Mouse (Mus musculus): ENCODE measurements around the gene Traf3ip3.

Gene Traf3ip3

DNA sequence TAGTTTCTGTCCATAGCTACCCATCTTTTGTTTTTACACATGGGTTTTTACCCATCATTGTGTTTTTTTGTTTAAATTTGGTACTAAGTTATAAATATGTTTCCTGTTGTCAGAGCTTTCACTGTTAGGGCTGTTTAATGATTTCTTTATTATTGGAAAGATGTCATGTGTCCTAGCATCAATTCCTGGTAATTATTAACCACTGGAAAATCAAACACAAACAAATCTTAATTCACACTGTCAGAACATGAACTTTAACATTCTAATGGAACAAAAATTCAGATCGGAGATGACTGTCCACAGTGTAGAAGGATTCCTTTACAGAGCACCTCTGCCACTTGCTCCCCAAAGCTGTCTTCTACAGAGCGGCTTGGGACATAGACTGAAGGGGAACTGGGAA is 3.9 kb upstream of the Traf3ip3 start:
- DNase-seq (ENCODE audit: low spot score), result no peak

DNA sequence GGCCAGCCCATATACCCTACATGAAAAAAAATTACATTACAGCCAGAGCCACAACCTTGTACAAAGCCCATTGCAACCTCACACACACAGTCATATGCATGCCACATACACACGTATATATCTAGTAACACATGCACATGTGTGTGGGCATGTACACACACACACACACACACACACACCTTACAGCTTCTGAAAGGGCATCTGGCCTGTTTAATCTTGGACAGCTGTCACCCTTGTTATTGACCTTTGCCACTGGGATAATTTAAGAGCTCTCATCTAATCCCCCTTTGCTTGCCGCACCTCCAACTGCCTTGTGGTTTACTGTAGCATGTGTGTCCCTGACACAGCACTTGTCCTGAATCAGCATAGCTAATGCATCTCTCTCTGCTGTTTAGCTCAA is 2.3 kb upstream of the Traf3ip3 start:
- DNase-seq (ENCODE audit: low spot score), result no peak

DNA sequence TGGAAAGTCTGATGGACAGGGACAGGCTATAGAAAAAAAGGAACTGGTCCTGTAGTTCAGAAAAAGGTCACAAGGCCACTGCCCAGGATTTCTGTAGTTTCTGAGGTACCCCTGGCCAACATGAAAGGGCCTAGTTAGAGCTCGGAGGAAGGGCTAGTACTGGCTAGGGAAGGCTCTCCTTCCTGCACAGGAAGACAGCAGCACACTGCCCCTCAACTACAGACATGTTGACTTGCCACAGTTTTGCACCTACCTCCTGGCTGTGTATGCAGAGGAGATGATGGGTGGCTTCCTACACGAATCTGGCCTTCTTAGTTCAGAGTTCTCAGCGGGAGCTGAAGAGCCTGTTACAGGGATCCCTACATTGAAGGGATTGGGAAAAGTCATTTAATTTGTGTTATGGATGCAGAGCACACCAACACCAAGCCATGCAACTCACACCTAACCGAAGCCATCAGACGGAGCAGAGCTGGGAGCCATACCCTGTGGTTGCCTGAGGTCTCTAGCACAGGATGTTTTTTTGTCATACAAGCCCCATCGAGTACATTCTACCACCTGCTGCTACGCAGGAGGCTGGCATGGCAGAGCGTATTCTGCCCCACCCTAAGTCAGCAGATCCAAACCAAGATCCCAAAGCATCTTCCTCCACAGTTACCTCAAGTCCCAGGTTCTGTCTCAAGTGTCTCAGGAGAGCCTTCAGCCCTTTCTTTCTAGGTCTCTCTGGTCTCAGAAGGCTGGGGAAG is 692 bp downstream of the Traf3ip3 start:
- no peak for DNase-seq (ENCODE audit: low spot score)

DNA sequence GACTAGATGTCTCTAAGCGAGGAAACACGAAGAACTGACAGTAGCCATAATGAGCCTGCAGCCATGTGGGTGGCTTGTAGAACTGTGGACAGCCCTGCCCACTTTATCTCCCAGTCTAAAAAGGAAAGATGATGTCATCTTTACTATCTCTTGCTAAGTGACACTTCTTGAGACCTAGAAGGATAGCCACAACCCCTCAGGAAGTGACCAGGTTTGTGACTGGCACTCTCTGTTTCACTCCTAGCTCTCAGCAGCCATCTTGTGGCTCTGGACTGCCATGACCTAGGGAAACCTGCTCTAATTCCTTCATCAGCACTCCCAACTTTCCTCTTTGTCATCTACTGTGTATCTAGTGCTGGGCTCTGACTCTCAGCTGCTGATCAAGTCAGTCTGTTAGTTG is 3.2 kb downstream of the Traf3ip3 start:
- no peak for DNase-seq (ENCODE audit: low spot score)

DNA sequence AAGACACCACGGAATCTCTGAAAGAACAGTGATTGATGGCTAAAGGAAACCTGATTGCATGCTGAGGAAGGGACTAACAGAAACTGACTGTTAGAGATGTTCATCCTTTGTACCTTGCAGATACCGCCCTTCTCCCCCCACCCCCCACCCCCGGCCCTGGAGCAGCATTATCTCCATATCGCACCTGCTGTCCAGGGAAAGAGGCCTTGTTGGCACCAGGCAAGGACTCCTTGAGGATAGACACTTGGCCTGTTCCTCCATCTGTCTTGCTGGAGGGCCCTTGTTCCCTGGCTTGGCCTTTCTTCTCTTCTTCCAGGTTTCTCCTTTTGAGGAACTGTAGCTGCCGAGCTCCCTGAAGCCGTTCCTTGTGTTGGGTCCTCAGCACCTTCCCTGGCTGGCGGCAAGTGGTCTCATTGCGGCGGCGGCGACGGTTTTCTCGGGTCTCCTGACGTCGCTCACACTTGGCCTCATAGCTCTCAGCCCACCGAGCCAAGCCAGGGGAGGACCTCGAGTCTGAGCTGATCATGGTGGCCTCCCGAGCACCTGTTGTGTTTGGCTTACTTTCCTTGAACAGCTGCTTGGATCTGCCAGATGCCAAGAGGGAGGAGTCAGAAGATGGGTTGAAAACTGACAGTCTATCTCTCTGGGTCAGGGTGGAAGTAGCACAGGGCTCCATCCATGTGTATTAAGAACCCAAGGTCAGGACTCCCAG is 3.9 kb downstream of the Traf3ip3 start:
- DNase-seq (ENCODE audit: low spot score), result no peak

DNA sequence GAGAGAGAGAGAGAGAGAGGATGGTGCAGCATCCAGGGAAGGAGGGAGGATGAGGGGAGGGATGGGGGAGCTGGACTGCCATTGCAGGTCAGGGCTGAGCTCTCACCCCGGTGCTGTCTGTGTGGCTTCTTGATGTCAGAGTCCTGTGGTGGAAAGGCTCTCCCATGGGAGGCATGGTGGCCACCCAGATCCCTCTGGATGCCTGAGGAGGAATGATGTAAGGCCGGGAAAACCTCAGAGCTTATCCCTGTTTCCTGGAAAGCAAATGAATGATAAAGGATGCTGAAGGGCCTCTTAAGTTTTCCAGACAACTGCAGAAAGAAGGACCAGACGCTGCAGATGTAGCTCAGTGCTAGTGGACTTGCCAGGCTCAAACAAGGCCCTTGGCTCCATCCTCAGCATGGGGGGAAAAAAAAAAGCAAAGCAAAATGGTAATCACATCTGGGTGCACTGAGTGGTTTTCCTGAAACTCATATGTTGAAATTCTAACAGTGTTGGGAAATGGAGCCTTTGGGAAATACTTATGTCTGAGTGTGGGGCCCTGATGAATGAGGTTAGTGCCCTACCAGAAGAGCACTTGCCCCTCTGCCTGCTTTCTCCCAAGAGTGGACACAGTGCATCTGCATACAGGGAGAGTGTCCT is 6.2 kb downstream of the Traf3ip3 start:
- no peak for DNase-seq (ENCODE audit: low spot score)

DNA sequence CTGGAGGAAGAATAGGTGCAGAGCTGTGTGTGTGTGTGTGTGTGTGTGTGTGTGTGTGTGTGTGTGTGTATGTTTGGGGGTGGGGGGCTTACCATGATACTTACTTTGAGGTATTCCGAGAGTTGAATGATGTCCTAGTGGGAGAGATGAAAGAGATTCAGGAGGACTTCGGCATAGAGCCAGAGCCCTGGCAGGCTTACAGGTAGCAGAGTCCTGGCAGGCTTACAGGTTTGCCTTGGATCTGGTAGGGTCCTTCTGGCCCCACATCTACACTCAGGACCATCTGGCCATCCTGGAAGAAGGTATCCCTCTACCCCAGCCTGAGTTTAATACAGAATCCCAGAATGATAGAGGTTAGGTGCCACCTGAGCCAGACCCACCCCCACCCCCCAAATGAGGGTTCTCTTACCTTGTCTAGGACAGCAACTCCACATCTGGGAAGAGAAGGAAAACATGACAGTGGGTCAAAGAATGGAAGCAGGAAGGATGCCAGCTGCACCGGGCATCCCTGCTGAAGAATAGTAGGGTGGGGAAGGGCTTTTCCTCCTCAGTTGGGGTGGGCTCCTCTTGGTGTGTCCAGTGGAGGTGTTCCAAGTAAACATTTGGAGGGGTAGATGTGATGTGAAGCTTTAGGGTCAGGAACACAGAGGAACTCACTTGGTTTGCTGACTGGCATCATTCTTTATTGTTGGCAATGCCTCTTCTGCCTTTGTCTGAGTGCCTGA is 6.9 kb downstream of the Traf3ip3 start:
- no peak for DNase-seq (ENCODE audit: low spot score)

DNA sequence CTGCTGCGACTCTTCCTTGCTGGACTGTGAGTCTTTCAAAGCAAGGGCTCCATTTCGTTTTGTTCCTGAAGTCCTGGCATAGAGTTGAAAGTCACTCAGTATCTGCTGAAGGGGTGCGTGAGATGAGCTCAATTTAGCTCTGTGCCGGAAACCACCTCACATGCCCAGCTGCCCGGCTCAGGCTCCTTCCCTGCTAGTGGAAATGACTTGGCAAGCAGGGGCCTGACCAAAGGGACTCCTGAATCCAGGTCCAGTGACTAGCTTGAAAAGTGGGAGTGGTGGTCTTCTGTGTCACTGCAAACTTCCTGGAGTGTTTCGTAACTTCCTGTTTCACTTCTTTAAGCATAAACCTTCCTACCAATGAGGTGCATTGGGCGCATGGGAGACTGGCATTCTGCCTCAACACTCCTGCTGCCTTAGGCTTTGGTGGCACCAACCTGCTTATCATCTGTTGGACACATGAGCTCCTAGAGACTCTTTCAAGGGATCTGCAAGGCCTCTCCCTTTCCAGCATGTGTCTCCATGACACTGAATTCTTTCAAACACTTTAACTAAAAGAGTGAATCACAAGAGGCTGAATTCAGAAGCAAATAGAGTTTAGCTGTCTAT is 9.7 kb downstream of the Traf3ip3 start:
- no peak for DNase-seq (ENCODE audit: low spot score)

DNA sequence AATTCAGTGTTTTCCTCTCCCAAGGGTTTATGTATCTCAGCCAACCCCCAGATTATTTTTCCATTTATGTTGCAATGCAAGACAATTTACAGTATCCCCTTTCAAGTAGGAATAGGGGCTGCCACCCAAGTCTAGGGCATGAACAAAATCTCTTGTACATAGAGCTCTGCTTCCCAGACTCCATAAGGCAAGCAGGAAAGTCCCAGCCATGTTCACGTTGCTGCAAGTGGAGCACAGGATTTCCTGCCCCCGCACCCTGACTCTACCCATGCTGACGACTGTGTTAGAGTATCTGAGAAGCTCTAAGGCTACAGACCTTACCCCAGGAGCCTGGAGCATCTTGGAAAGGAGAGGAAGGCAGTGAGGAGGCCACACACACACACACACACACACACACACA is 11.7 kb downstream of the Traf3ip3 start:
- no peak for DNase-seq (ENCODE audit: low spot score)

DNA sequence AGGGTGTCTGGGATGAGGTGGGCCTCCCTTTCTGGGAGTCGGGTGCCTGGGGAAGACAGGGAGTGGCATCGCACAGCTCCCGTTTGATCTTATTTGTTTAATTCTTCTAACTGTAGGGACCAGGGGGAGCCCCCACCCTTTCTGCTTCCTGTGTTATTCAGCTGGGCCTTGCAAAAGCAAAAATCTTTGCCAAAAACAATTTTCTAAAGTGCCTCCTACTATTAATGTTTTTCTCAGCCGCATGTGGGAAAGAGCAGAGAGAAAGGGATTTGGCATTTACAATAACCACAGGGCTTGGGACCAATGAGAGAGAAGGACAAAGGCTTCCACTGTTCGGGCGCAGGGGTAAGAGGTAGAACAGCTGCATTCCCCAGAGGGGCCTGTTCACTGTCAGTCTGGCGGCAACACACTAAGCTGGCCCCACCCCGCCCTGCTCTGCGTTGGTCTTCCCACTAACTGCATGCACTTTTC is 12.3 kb downstream of the Traf3ip3 start:
- peak; percentile 30 for DNase-seq (ENCODE audit: low spot score)

DNA sequence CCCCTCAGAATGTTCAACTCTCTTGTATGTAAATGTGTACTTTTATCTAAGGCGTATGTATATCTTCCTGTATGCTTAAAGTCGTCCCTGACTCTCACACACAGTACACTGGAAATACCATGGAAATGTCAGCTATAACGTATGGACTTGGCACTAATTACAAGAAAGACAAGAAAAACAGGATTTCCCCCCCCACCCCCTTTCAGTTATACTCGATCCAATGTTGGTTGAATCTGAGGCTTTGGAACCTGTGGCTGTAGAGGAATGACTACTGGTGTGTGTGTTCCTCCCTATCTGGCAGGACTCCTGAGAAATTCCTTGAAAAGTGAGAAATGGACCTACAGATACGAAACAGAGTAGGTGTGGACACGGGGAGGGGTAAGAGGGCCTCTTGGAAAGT is 13.2 kb downstream of the Traf3ip3 start:
- DNase-seq (ENCODE audit: low spot score), result no peak

DNA sequence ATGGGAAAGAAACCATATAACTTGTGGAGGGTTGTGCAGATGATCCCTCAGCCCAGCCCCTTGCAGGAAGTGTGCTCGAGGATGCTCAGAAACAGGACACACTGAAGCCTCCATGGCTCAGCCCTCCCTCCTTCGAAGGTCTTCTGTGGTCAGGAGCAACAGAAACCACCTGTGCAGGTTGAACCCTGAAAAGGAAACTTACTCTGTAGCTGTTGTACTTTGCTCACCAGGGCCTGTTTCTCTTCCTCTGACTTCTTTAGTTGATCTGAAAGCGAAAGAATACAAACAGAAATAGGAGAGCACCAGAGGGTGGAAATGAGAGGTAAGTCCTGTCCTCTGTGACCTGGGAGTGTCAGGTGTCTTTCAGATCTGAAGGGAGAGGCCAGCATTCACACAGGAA is 20.4 kb downstream of the Traf3ip3 start:
- DNase-seq (ENCODE audit: low spot score), result no peak

DNA sequence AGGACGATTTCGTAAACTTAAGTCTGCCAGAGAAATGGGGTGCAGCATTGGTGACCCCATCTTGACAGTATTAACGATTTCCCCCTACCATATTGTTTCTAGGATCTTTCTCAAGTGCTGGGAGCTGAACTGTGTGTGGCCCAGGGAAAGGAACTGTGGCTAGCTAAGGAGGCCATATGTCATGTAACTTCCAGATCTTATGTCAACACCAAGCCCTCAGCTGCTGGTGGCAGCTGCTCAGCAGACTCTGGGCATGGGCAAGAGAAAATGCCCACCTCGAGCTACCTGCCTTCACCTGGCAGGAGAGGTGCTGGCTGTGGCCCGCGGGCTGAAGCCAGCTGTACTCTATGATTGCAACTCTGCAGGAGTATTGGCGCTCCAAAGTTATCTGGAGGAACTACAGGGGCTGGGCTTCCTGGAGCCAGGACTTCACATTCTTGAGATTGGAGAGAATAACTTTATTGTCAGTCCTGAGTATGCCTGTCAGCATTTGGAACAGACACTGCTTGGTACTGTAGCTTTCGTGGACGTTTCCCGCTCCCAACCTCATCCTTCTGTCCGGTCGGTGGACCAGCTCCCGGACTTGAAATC is 27.3 kb downstream of the Traf3ip3 start:
- DNase-seq (ENCODE audit: low spot score), result no peak

DNA sequence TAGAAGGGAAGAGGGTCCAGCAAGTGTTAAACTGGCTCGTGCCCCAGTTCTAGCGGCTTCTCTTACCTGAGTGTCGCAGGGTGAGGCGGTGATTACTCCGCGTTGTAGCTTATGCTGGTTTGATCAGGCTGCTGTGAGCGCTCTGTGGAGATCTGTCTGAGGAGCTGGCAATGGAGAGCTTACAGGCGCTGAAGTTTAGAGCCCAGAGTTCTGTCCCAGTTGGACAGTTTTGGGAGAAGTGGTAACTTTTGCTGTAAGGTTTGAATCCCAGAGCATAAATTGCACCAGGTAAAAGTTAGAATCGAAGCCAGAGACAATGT is 27.7 kb downstream of the Traf3ip3 start:
- no peak for DNase-seq (ENCODE audit: low spot score)

DNA sequence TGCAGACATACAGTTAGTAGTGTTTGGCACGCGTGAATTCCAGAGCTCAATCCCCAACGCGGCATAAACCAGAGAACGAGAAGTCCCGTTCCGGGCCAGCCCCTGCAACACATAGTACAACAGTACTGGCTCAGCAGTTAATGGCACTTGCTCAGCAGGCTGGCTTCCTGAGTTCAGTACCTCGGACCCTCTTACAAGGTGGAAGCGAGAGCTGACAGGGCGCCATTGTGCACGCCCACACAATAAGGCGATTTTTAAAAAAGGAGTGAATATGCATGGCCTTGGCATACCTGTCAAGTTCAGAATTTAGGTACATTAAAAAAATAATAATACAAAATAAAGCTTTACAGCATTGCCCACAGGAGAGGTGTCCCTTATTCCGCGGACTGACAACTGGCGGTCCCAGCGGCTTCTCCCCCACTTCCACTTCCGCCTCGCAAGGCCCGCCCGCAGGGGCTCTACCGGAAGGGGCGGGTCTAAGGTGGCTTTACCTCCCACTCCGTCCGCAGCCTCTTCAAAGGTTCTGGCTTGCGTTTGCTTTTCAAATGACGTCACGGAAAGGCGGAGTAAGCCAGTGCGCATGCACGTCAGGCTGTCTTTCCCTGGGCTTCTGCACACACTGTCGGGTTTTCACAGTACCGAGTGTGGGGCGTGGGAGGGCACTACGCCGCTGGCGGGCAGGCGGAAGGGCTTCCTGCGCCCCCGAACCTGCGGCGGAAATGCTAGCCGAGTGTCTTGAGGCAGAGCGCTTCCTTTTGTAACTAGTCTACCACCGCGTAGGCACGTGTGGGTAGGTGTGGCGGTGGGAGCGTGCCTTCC is 28.3 kb downstream of the Traf3ip3 start:
- peak; percentile 92 for DNase-seq (ENCODE audit: low spot score)

DNA sequence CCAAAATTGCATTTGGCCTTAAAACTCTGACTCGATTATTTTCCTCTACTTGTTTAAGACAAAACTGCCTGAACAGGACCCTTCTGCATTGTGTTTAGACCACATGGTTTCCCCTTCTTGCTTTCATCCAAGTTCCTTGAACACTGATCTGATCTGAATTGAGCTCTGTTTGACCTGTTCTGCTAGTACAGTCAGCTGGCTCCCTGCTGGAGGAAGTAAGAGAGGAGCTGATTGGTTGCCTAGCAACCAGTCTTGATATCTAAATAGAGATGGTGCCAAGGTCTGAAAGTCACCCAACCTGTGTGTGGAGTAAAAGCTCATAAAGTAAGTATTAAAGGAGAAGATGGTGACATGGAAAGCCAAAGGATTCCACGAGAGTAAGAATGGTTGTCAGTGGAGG is 31.6 kb downstream of the Traf3ip3 start:
- no peak for DNase-seq (ENCODE audit: low spot score)

DNA sequence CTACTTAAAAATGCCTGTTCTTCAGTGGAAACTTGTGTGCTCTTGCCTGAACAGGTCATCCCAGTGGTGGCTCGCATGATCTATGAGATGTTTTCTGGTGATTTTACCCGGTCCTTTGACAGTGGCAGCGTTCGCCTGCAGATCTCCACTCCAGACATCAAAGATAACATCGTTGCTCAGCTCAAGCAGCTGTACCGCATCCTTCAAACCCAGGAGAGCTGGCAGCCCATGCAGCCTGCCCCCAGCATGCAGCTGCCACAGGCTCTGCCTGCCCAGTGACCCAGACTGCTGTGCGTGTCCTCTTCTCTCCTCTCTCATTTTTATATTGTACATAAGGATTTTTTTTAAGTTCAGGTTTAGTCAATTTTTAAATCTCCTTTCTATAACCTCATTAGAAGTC is 32.3 kb downstream of the Traf3ip3 start:
- no peak for DNase-seq (ENCODE audit: low spot score)

DNA sequence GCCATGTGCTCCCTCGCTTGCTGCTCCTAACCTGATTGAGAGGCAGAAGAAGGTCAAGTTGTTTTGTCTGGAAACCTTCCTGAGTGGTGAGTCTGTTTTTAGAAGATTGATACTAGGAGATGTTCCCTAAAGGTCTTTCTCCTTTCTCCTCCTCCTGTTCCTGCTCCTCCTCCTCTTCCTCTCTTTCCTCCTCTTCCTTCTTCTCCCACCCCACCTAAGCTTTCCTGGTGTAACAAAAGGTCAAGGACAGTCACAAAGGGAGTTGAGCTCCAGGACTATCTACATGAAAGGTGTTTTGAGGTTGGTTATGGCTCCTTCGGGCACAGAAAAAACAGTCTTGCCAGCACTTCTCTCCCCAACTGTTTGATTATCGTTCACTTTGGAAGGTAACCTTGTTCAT is 33.8 kb downstream of the Traf3ip3 start, which contains the start of gene A130010J15Rik:
Gene A130010J15Rik, plus strand, starts transcription at position 301 of the 400 bp plus-strand sequence.
- no peak for DNase-seq (ENCODE audit: low spot score)

DNA sequence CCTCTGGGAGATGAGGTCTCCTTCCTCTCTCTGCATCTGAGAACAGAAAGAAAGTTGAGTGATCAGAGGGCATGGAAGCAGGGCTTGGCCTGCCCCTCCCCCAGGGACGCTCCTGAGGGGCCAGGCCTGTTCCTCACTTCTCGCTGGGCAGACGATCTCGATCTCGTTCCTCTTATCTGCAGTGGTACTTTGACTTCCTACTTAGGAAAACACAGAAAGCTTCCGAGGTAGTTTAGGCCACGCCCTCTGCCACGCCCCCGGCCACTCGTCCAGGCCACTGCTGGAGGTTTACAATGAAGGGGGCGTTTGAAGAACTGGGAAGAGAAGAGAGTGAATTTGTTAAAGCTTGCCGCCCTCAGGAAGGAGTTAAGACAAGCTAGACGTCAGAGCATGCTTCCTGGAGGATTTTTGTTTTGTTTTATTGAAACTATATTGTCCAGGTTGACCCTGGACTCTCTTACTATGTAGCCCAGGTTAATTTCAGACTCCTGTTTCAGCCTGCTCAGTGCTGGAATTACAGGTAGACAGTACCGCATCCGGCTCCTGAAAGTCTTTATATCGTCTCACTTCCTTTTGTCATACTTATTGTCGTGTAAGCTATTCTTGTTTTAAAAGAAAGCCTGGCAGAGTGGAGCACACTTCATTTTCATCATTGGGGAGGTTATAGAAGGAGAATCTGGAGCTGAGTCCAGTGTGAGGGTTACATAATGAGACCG is 41.0 kb downstream of the Traf3ip3 start:
- peak; percentile 55 for DNase-seq (ENCODE audit: low spot score)

DNA sequence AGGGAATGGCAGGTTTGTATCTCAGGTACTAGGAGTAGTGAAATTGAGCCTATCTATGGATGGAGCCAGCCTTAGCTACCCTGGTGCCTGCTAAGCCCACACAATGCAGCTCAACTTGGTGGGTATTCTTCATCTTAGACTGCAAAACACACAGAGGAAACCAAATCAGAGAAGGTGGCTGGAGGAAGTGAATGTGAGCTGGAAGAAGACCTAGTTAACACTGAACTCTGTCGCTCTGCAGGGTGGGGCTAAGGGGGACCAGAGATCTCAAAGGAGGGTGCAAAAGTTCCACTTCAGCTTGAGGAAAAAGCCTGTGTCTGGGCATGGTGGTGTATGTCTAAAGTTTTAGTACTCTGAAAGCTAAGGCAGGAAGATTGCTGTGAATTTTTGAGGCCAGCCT is 41.9 kb downstream of the Traf3ip3 start:
- no peak for DNase-seq (ENCODE audit: low spot score)

Data from ovary, postnatal 36 days (tissue).